Mouse (Mus musculus) heart, embryonic 14.5 days (tissue): ENCODE measurements at regions not wholly inside any gene's neighbourhood (a gene's known extent, or its start where the extent isn't known, plus 50 kb on each side); places are given as distances from the start of the nearest gene placed in this dataset.

Source experiments
- ATAC-seq: fragments of 200-750 bp; cut with Nextera tagmentation; 2 replicates; pipeline ENCODE4 v1.8.0; 2017; ENCODE audit warnings: low read depth, moderate TSS enrichment; ENCODE audit not compliant: insufficient number of reproducible peaks, insufficient read depth, low FRiP score
- H3K27ac ChIP-seq, 2 experiments: fragments of 200-500 bp in 1 of 2; fragments of 300-500 bp in 1 of 2; sonication (generic) in 1 of 2; replicated peaks in 1 of 2; 2 replicates each; pipeline ENCODE4 v1.5.1; 2012 to 2014; ENCODE audit warnings: low read depth in 2 of 2, low read length in 2 of 2, control low read depth in 1 of 2, mild to moderate bottlenecking in 1 of 2, mixed read lengths in 1 of 2; ENCODE audit not compliant: control insufficient read depth in 1 of 2, insufficient read depth in 1 of 2
- H3K27me3 ChIP-seq: fragments of 300-500 bp; sonication (generic); 2 replicates; pipeline ENCODE4 v1.6.1; 2014; ENCODE audit warnings: mild to moderate bottlenecking, low read length, control low read depth; ENCODE audit not compliant: control insufficient read depth, insufficient read depth
- H3K36me3 ChIP-seq: fragments of 300-500 bp; sonication (generic); 2 replicates; pipeline ENCODE4 v1.6.1; 2014; ENCODE audit warnings: mild to moderate bottlenecking, control low read depth, low read length, mixed read lengths; ENCODE audit not compliant: control insufficient read depth, insufficient read depth
- H3K4me1 ChIP-seq, 2 experiments: fragments of 200-500 bp in 1 of 2; fragments of 300-500 bp in 1 of 2; sonication (generic) in 1 of 2; 2 replicates each; pipeline ENCODE4 v1.6.1; 2012 to 2014; ENCODE audit warnings: low read length in 2 of 2, control low read depth in 1 of 2, mixed read lengths in 1 of 2; ENCODE audit not compliant: control insufficient read depth in 2 of 2, insufficient read depth in 2 of 2
- H3K4me2 ChIP-seq: fragments of 300-500 bp; sonication (generic); 2 replicates; pipeline ENCODE4 v1.6.1; 2014; ENCODE audit warnings: mild to moderate bottlenecking, low read length
- H3K4me3 ChIP-seq, 2 experiments: fragments of 200-500 bp in 1 of 2; fragments of 300-500 bp in 1 of 2; sonication (generic) in 1 of 2; 2 replicates each; pipeline ENCODE4 v1.5.1; 2012 to 2014; ENCODE audit warnings: low read length in 2 of 2, mild to moderate bottlenecking in 2 of 2, control low read depth in 1 of 2, low read depth in 1 of 2, moderate library complexity in 1 of 2; ENCODE audit not compliant: control insufficient read depth in 1 of 2, insufficient read depth in 1 of 2
- H3K9ac ChIP-seq: fragments of 300-500 bp; sonication (generic); 2 replicates; pipeline ENCODE4 v1.6.1; 2014; ENCODE audit warnings: mild to moderate bottlenecking, low read length
- H3K9me3 ChIP-seq: fragments of 300-500 bp; sonication (generic); 2 replicates; pipeline ENCODE4 v1.6.1; 2016; ENCODE audit warnings: low read length, control low read depth; ENCODE audit not compliant: control insufficient read depth
- WGBS: fragments of 180-500 bp; shearing (Covaris S2); extraction: QIAGEN DNeasy Blood & Tissue Kit; methylation state at CpG from one replicate; pipeline ENCODE4 v1.1.7; 2014; 5-methylcytosine and 5-hydroxymethylcytosine counted together

DNA sequence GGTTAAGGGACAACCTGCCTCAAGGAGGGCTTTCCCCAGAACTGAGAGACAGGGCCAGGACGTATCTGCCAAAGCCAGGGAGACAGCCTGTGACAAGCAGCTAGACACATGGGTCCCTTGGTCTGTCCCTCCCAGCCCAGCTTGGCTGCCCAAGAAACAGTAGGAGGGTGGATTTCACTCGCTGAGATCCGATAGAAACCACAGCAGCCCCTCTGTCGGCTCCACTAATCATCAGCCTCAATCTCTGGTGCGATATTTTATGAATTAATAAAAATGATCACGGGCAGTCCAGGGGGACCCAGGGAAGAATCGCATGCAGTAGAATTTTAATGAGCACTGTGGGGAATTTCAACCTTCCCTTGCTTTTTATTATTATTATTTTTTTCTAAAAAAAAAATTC is 261.0 kb upstream of the Tle3 start:
- H3K4me2 ChIP-seq = no peak overlapping the region
- H3K36me3 ChIP-seq = no peaks in the 10 kb centered on the region
- H3K9me3 ChIP-seq = no peaks in the 10 kb centered on the region
- no peak overlapping the region for H3K4me3 ChIP-seq
- 61% methylated on average over 7 of the region's 7 CpGs for WGBS
- no peak overlapping the region for H3K9ac ChIP-seq
- ATAC-seq = no peak
- H3K27me3 ChIP-seq = peaks cover 19% of the 10 kb centered on the region; the same call in 1 of the 2 replicates
- H3K27ac ChIP-seq = no peak overlapping the region
- no peaks in the 10 kb centered on the region for H3K4me1 ChIP-seq

- H3K4me3 ChIP-seq = no peak overlapping the region
- no peak overlapping the region for H3K4me2 ChIP-seq
- H3K36me3 ChIP-seq = no peaks in the 10 kb centered on the region
- WGBS = 65% methylated on average over 19 of the region's 19 CpGs
- H3K27ac ChIP-seq = no peak overlapping the region
- H3K27me3 ChIP-seq = peaks cover 21% of the 10 kb centered on the region; the same call in 1 of the 2 replicates
- ATAC-seq = no peak
- no peak overlapping the region for H3K9ac ChIP-seq
- H3K9me3 ChIP-seq = no peaks in the 10 kb centered on the region
- no peaks in the 10 kb centered on the region for H3K4me1 ChIP-seq
These were observed 260.3 kb upstream of the Tle3 start for GRCm38 (mm10) chr9:61111733-61112415.

DNA sequence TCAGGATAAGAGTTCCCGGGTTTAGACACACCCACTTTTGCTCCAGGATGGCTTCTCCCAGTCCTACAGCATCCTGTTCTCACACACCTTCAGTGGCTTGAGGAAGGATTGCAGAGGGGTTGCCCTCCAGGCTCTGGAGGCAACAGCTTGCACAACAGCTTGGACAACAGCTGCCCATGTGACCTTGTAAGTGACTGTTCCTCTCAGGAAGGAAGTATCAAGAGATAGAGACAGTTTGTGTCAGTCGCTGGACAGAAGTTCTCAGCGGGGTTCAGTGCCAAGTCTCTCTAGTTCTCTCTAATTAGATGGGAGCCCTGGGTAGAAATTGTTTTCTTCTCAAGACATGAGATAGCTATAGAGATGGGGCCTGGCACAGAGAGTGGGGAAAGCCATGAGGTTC is 252.9 kb upstream of the Tle3 start:
- Histone ChIP-seq H3K36me3 (no peaks in the 10 kb centered on the region), H3K9me3 (no peaks in the 10 kb centered on the region)

GRCm38 (mm10) chr9:61120531-61120930 is 251.6 kb upstream of the Tle3 start:
- H3K4me1 ChIP-seq = no peaks in the 10 kb centered on the region; a peak in 1 of 4 replicates
- 0 out of 2 replicates have a peak, but pooled peaks cover 9% of the 10 kb centered on the region for H3K27me3 ChIP-seq
- no peak overlapping the region for H3K4me3 ChIP-seq
- H3K4me2 ChIP-seq = no peak overlapping the region
- no peak overlapping the region for H3K9ac ChIP-seq
- no peaks in the 10 kb centered on the region for H3K36me3 ChIP-seq
- no peak overlapping the region for H3K27ac ChIP-seq
- no peak for ATAC-seq
- WGBS = 72% methylated on average over 3 of the region's 3 CpGs
- H3K9me3 ChIP-seq = no peaks in the 10 kb centered on the region

More for the DNA sequence above, 252.9 kb upstream of the Tle3 start:
- ATAC-seq = no peak
- no peak overlapping the region for H3K4me3 ChIP-seq
- WGBS = 65% methylated on average over 3 of the region's 3 CpGs
- no peak overlapping the region for H3K9ac ChIP-seq
- no peaks in the 10 kb centered on the region; a peak in 1 of 4 replicates for H3K4me1 ChIP-seq
- no peak overlapping the region for H3K4me2 ChIP-seq
- 0 out of 2 replicates have a peak, but pooled peaks cover 13% of the 10 kb centered on the region for H3K27me3 ChIP-seq
- H3K27ac ChIP-seq = no peak overlapping the region

DNA sequence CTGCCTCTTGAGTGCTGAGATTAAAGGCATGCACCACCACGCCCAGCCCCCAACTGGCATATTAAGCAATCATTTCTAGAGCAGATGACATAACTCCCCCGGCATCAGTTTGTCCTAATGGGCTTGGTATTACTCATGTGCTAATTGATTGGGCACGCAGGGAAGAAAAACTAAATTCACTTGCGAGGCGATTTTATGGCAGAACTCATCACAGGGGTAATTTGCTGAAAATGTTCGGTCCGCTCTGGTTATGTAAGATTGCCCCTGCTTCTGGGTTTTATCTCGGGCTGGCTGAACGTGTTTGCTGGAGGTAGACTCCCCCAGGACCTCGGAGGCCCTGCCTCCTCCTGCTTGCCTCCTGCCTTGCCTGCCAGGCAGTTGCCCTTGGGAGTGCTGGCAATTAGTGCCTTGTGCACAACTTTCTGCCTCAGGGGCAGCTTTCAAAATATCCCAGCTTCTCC is 251.2 kb upstream of the Tle3 start:
- no peak overlapping the region for H3K4me3 ChIP-seq
- no peak for ATAC-seq
- no peaks in the 10 kb centered on the region for H3K36me3 ChIP-seq
- H3K4me2 ChIP-seq = no peak overlapping the region
- no peak overlapping the region for H3K27ac ChIP-seq
- WGBS = 70% methylated on average over 10 of the region's 10 CpGs
- H3K27me3 ChIP-seq = 0 out of 2 replicates have a peak, but pooled peaks cover 4% of the 10 kb centered on the region
- no peaks in the 10 kb centered on the region; a peak in 1 of 4 replicates for H3K4me1 ChIP-seq
- no peaks in the 10 kb centered on the region for H3K9me3 ChIP-seq
- no peak overlapping the region for H3K9ac ChIP-seq

- no peak for ATAC-seq
- Histone ChIP-seq H3K27me3 (0 out of 2 replicates have a peak, but pooled peaks cover 5% of the 10 kb centered on the region), H3K27ac (no peak overlapping the region), H3K4me3 (no peak overlapping the region), H3K9ac (no peak overlapping the region), H3K4me1 (no peaks in the 10 kb centered on the region; a peak in 1 of 4 replicates), H3K4me2 (no peak overlapping the region), H3K9me3 (no peaks in the 10 kb centered on the region), H3K36me3 (no peaks in the 10 kb centered on the region)
These were observed 248.7 kb upstream of the Tle3 start for GRCm38 (mm10) chr9:61123431-61123830.

DNA sequence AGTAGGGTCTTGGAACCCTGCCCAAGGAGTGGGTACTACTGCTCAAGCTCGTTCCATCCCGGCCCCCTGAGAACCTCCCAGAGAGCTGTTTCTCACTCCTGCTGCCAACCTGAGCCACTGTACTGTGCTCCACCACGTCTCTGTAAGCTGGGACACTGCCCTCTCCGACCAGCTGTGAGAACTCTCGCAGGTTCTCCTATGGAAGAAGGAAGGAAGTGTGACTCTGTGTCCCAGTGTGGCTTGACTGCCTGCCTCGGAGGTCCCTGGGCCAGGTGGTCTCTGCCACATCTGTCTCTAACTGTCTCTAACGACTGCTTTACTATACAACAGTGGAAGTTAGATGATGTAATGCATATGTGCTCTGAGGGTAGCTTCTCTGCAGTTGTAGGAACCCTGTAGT is 246.4 kb upstream of the Tle3 start:
- 62% methylated on average over 7 of the region's 7 CpGs for WGBS
- no peak overlapping the region for H3K27ac ChIP-seq
- H3K9ac ChIP-seq = no peak overlapping the region
- H3K4me1 ChIP-seq = no peaks in the 10 kb centered on the region; a peak in 1 of 4 replicates
- no peak overlapping the region for H3K4me3 ChIP-seq
- H3K9me3 ChIP-seq = no peaks in the 10 kb centered on the region
- H3K4me2 ChIP-seq = no peak overlapping the region
- ATAC-seq = no peak
- H3K36me3 ChIP-seq = no peaks in the 10 kb centered on the region
- H3K27me3 ChIP-seq = 0 out of 2 replicates have a peak, but pooled peaks cover 8% of the 10 kb centered on the region

DNA sequence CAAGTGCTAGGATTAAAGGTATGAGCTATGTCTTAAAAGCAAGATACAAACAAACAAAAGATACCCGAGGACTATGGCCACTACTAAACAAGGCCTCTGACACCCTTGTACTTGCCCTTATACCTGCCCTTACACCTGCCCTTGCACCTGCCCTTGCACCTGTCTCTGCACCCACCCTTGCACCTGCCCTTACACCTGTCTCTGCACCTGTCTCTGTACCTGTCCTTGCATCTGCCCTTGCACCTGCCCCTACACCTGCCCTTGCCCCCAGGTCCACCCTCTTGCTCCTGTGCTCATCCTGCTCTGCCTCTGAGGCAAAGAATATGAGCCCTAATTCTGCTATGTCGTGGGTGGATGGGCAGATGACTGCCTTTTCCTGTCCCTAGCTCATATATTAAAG is 244.1 kb upstream of the Tle3 start:
- no peaks in the 10 kb centered on the region for H3K9me3 ChIP-seq
- no peak overlapping the region for H3K4me2 ChIP-seq
- H3K27ac ChIP-seq = no peak overlapping the region
- H3K36me3 ChIP-seq = no peaks in the 10 kb centered on the region
- 65% methylated on average over 2 of the region's 2 CpGs for WGBS
- no peak overlapping the region for H3K9ac ChIP-seq
- no peaks in the 10 kb centered on the region for H3K4me1 ChIP-seq
- no peak for ATAC-seq
- H3K27me3 ChIP-seq = peaks cover 8% of the 10 kb centered on the region; the same call in 1 of the 2 replicates
- no peak overlapping the region for H3K4me3 ChIP-seq
